Mouse (Mus musculus): ENCODE results near the gene Fgf12. TPM values are rescaled to one million over a fixed set of nuclear protein-coding genes. Genes with fewer than 3 reads are reported as not detected.
A peak's percentile ranks its signal among the peaks of the same experiment; 100 is the strongest.

Gene Fgf12
- polyA plus RNA-seq, 1 experiment from 2014 or later = 0.72 TPM

DNA sequence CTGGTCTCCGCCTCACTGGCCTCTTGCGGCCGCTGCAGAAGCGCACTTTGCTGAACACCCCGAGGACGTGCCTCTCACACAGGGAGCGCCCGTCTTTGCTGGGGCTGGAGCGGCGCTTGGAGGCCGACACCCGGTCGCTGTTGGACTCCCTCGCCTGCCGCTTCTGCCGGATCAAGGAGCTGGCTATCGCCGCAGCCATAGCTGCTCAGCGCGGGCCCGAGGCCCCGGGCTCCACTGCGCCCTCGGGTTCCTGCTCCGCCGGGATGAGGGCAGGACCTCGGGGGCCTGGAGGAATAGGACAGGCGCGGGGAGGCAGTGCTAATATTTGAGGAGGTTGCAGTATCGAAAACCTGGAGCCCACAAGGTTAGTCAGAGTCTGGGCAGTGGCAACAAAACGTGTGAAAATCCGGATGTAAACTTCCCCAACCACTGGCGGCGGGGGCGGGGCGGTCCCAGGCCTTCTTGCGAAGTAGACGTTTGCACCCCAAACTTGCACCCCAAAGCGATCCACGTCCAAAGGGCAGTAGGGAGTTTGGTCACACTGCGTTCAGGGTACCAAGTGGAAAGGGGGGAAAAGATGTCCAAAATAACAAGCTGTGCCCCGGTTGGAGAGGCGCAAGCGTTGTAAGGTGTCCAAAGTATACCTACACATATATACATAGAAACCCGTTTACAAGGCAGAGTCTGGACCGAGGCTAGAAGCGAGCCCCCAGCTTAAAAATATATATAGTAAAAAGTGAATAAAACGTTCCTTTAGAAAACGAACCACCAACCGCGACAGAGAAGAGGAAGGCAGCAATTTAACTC lies 307.7 kb downstream of the Fgf12 start:
- Histone ChIP-seq H3K4me3 (replicated peaks) (peak overlapping the region; percentile 66), H3K36me3 (no peaks in the 10 kb centered on the region), H3K27me3 (replicated peaks) (peaks cover 40% of the 10 kb centered on the region), H3K9ac (peak overlapping the region; percentile 41; the same call in 1 of the 2 replicates), H3K4me2 (replicated peaks) (peak overlapping the region; percentile 98), H3K4me1 (replicated peaks) (peaks cover 8% of the 10 kb centered on the region; the same call in 1 of the 2 replicates), H3K9me3 (no peaks in the 10 kb centered on the region), H3K27ac (no peak overlapping the region)
- ATAC-seq = peak; percentile 66
- under 1% methylated on average over 51 of the region's 51 CpGs for WGBS

DNA sequence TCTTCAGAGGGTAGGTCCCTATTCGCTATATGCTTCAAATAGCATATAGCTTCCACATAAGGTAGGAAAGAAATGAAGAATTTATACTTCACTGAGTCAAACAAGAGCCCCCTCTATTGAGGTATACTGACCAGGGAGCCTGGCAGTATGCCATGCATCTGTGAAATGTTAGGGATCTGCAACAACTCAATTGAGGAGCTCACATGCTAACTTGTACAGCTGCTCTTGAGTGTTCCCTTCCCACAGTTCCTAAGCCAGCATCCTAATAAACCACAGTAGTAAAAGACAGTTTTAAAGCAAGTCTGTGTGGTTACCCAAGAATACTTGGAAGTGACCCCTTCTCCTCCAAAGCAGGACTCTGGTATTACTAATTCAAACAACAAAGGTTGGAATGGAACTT lies 331.3 kb downstream of the Fgf12 start:
- no peak overlapping the region for H3K9ac ChIP-seq
- WGBS = 75% methylated on average over 1 of the region's 1 CpGs
- ATAC-seq = no peak

DNA sequence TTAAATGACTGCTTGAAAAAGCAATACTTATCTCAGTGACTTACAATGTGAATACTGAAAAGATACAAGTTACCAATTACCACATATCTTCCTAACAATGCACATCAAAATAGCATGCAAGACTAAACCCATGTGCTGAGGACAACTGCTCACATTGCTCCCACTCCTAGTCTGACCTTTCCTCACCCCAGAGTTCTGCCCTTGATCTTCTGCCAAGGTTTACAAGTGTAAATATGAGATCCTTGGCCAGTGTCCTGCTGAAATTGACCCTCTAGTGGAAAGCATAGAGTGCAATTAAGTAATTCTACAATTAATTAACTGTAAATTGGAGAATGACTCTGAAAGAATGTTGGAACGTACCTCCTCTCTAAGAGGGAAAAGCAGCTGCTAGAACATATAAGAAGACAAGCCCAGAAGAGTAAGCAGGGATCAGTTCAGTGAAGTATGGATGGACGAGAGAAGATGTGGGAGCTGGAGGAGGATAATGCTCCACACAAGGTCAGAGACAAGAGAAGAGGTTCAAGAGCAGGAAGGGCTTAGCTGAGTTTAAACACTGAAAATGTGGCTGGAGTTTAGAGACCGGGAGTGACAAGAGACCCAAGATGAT lies 333.1 kb downstream of the Fgf12 start:
- no peak overlapping the region for H3K4me2 ChIP-seq (replicated peaks)
- WGBS = 74% methylated on average over 3 of the region's 3 CpGs
- no peak overlapping the region for H3K27ac ChIP-seq

More for the DNA sequence above, 331.3 kb downstream of the Fgf12 start:
- no peaks in the 10 kb centered on the region for H3K9me3 ChIP-seq
- no peaks in the 10 kb centered on the region for H3K36me3 ChIP-seq
- no peak overlapping the region for H3K4me3 ChIP-seq (replicated peaks)
- no peak overlapping the region for H3K27ac ChIP-seq
- H3K4me1 ChIP-seq (replicated peaks) = no peaks in the 10 kb centered on the region
- no peaks in the 10 kb centered on the region for H3K27me3 ChIP-seq (replicated peaks)
- H3K4me2 ChIP-seq (replicated peaks) = no peak overlapping the region

DNA sequence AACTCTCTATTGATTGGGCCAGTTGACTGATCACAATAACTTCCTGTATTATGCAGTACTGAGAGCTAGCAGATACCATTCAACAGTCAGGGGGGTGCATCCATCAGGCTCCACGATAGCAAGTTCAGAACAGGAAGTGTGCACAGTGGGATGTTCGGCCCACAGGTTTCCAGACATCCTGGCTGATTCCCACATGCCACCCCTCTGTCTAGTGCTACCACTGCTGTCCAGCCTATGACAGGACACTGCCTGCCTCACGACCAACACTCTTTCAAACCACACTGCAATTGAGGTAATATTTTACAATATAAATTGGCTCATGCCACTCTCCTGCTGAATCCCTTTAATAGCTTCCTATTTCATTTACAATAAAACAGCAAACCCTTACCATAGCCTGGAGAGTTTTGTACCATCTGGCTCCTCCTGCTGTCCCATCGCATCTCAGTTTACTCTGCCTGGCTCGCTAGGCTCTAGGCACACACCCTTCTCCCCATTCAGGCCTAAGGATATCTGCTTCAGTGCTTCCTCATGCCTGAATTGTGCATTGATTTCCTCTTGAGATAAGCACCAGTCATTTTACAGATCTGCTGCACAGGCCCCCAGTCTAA lies 341.6 kb downstream of the Fgf12 start:
- no peak for ATAC-seq
- WGBS = 71% methylated on average over 5 of the region's 5 CpGs
- Histone ChIP-seq H3K27me3 (replicated peaks) (no peaks in the 10 kb centered on the region), H3K4me3 (replicated peaks) (no peak overlapping the region), H3K4me2 (replicated peaks) (no peak overlapping the region), H3K9me3 (no peaks in the 10 kb centered on the region), H3K36me3 (no peaks in the 10 kb centered on the region), H3K4me1 (replicated peaks) (no peaks in the 10 kb centered on the region), H3K9ac (no peak overlapping the region), H3K27ac (no peak overlapping the region)

More for the DNA sequence above, 333.1 kb downstream of the Fgf12 start:
- Histone ChIP-seq H3K4me3 (replicated peaks) (no peak overlapping the region), H3K9ac (no peak overlapping the region), H3K36me3 (no peaks in the 10 kb centered on the region), H3K27me3 (replicated peaks) (no peaks in the 10 kb centered on the region), H3K4me1 (replicated peaks) (no peaks in the 10 kb centered on the region), H3K9me3 (no peaks in the 10 kb centered on the region)
- ATAC-seq = no peak

DNA sequence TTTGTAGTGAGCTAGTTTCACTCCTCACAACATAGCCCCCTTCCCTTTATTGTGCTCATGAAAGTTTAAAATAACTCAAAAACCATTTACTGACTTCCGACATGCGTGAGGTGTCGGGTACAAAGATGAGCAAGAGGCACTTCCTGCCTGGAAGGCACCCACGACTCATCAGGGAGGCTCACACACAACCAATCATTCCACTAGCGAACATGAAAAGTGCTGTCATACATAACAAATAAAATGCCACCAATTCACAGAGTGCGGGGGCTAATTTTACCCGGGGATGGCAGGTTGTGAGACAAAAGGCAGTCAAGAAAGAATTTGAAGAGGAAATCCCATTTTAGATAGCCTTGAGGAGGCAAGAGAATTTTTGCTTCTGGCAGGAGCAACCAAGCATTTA lies 344.6 kb downstream of the Fgf12 start:
- Histone ChIP-seq H3K4me3 (replicated peaks) (no peak overlapping the region), H3K4me2 (replicated peaks) (no peak overlapping the region), H3K27me3 (replicated peaks) (no peaks in the 10 kb centered on the region), H3K9me3 (no peaks in the 10 kb centered on the region), H3K4me1 (replicated peaks) (no peaks in the 10 kb centered on the region), H3K27ac (no peak overlapping the region), H3K9ac (no peak overlapping the region), H3K36me3 (no peaks in the 10 kb centered on the region)
- no peak for ATAC-seq
- whole genome bisulfite sequencing = 70% methylated on average over 7 of the region's 7 CpGs

DNA sequence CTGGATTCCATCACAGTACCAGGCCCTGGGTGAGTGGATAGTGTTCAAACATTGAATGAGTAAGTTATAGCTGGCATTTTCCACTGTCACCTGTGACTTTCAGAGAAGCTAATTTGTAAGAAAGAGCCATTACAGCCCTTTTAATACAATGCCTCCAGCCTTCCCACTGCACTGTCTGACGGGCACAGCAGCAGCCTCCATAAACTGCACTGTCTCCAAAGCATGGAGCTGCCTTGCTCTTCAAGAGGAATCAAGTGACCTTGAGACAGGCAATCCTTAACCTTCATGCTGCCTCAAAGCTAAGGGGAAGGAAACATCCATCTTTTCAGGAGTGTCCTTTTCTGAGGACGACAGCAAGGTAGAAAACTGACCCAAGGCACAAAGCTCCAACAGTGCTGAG lies 345.0 kb downstream of the Fgf12 start:
- H3K9ac ChIP-seq = no peak overlapping the region
- H3K4me2 ChIP-seq (replicated peaks) = no peak overlapping the region
- H3K27ac ChIP-seq = no peak overlapping the region
- H3K27me3 ChIP-seq (replicated peaks) = no peaks in the 10 kb centered on the region
- WGBS = 54% methylated on average over 2 of the region's 2 CpGs
- no peak for ATAC-seq
- no peak overlapping the region for H3K4me3 ChIP-seq (replicated peaks)
- no peaks in the 10 kb centered on the region for H3K4me1 ChIP-seq (replicated peaks)
- H3K9me3 ChIP-seq = no peaks in the 10 kb centered on the region
- no peaks in the 10 kb centered on the region for H3K36me3 ChIP-seq

DNA sequence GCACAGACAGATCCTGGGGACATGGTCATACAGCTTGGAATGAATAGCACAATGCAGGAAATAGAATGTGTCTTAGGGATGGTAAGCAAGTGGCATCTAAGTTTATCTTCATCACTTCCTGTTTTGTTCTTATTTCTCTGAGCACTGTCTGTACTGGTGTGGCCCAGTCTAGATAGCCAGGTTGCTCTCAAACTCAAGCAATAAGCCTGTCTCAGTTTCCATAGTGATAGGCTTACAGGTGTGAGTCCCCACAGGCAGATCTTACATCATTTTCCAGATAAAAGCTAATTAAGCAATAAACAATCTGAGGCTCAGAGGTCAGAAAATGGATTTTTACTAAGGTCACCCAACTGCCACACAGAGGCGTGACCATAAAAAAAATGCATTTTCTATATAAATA lies 348.7 kb downstream of the Fgf12 start:
- H3K27me3 ChIP-seq (replicated peaks) = no peaks in the 10 kb centered on the region
- H3K27ac ChIP-seq = no peak overlapping the region
- WGBS = 63% methylated on average over 1 of the region's 1 CpGs
- H3K9ac ChIP-seq = no peak overlapping the region
- no peak overlapping the region for H3K4me3 ChIP-seq (replicated peaks)
- H3K4me2 ChIP-seq (replicated peaks) = no peak overlapping the region
- H3K4me1 ChIP-seq (replicated peaks) = no peaks in the 10 kb centered on the region
- H3K36me3 ChIP-seq = no peaks in the 10 kb centered on the region
- peak; percentile 68 for ATAC-seq
- no peaks in the 10 kb centered on the region for H3K9me3 ChIP-seq

DNA sequence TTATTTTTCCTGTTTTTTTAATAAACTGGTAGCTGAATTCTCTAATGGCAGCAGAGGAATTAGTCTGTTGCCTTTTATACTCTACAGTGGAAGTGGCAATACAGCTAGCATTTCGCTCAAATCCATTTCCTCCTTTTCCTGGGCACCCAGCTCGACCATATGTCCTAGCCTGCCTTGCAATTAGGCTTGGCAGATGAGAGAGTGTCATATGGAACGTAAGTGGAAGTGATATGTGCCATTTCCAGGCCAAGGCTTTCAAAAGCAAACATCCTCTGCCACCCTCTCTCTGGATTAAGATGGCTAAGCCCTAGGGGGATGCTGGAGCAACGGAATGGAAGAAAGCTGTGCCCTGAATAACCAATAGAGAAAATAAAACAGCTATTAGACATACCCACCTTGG lies 350.2 kb downstream of the Fgf12 start:
- Histone ChIP-seq H3K9me3 (no peaks in the 10 kb centered on the region), H3K4me3 (replicated peaks) (no peak overlapping the region), H3K4me2 (replicated peaks) (no peak overlapping the region), H3K27ac (no peak overlapping the region), H3K27me3 (replicated peaks) (no peaks in the 10 kb centered on the region), H3K4me1 (replicated peaks) (no peaks in the 10 kb centered on the region), H3K36me3 (no peaks in the 10 kb centered on the region), H3K9ac (no peak overlapping the region)
- WGBS = 68% methylated on average over 4 of the region's 4 CpGs
- ATAC-seq = no peak

DNA sequence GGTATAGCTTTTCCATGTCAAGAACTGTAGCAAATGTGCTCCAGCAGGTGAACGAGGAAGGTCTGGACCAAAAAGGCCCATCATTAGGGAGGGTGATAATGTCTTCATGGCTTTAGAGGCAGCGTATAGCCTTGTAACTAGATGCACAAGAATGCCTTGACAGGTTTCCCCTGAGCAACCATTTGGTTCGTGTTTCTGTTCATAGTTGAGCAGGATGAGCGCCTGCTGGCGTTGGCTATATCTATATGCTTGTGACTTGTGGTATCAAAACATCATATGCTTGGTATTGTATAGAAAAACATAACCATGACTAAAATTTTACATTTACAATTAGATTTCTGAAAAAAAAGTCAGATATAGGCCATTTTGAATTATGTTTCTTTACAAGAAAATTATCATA lies 361.6 kb downstream of the Fgf12 start:
- no peak overlapping the region for H3K4me2 ChIP-seq (replicated peaks)
- H3K9me3 ChIP-seq = no peaks in the 10 kb centered on the region
- H3K36me3 ChIP-seq = no peaks in the 10 kb centered on the region
- 83% methylated on average over 5 of the region's 5 CpGs for WGBS
- H3K27ac ChIP-seq = no peak overlapping the region
- H3K9ac ChIP-seq = no peak overlapping the region
- ATAC-seq = no peak
- no peaks in the 10 kb centered on the region for H3K4me1 ChIP-seq (replicated peaks)
- no peak overlapping the region for H3K4me3 ChIP-seq (replicated peaks)
- no peaks in the 10 kb centered on the region for H3K27me3 ChIP-seq (replicated peaks)

DNA sequence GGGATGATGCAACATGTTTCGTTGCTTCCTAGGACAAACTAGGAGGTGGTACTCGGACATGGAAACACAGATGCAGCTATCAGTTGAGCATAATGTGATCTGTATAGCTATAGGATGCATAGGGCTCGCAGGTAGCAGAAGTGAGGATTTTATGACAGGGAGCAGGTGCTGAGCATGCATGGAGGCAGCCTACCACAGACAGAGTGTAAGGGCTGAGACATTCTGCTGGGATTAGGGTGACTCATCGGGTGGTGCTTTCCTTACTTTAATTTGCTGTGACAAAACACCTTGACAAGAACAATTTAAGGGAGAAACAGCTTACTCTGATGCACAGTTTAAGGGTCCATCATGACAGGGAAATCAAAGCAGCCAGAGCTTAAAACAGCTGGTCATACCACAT lies 363.8 kb downstream of the Fgf12 start:
- Histone ChIP-seq H3K4me1 (replicated peaks) (no peaks in the 10 kb centered on the region), H3K4me3 (replicated peaks) (no peak overlapping the region), H3K9ac (no peak overlapping the region), H3K27me3 (replicated peaks) (no peaks in the 10 kb centered on the region), H3K36me3 (no peaks in the 10 kb centered on the region), H3K9me3 (no peaks in the 10 kb centered on the region), H3K4me2 (replicated peaks) (no peak overlapping the region), H3K27ac (no peak overlapping the region)
- 78% methylated on average over 4 of the region's 4 CpGs for WGBS
- no peak for ATAC-seq

DNA sequence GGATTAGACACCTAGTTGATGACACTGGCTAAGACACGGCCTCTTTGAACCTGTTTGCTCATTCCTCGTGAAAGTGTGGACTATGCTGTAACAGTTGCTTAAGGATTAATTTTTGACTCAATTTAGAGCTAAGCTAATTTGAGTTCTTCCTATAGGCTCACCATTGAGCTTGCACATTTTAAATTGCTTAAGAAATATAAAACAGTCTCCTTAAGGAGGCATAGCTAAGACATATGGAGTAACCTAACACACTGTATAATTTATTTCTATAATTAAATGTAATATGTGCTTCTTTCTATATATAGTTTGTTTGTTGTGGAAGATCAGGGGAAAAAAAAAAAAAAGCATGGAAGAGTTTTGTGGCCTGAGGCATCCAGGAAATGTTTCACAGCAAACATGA lies 378.1 kb downstream of the Fgf12 start:
- WGBS = 58% methylated on average over 2 of the region's 2 CpGs
- H3K4me3 ChIP-seq (replicated peaks) = no peak overlapping the region
- H3K9ac ChIP-seq = no peak overlapping the region
- H3K4me1 ChIP-seq (replicated peaks) = no peaks in the 10 kb centered on the region
- no peaks in the 10 kb centered on the region for H3K36me3 ChIP-seq
- H3K27me3 ChIP-seq (replicated peaks) = no peaks in the 10 kb centered on the region
- no peak overlapping the region for H3K4me2 ChIP-seq (replicated peaks)
- ATAC-seq = no peak
- no peaks in the 10 kb centered on the region for H3K9me3 ChIP-seq
- no peak overlapping the region for H3K27ac ChIP-seq

DNA sequence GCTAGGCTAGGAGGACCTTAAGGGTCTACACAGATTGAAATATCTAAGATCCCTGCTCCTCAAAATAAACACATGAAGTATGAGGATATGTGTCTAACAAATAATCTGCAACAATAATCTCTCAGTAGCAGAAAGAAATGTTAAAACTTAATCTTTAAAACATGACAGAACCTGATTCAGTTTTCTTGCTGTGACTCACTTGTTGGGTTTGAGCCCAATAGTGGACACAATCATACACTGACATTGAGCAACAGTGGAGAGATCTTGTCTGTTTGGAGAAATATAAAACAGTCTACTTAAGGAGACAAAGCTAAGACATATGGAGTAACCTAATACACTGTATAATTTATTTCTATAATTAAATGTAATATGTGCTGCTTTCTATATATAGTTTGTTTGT lies 379.6 kb downstream of the Fgf12 start:
- Histone ChIP-seq H3K9ac (no peak overlapping the region), H3K36me3 (no peaks in the 10 kb centered on the region)
- no peak for ATAC-seq

DNA sequence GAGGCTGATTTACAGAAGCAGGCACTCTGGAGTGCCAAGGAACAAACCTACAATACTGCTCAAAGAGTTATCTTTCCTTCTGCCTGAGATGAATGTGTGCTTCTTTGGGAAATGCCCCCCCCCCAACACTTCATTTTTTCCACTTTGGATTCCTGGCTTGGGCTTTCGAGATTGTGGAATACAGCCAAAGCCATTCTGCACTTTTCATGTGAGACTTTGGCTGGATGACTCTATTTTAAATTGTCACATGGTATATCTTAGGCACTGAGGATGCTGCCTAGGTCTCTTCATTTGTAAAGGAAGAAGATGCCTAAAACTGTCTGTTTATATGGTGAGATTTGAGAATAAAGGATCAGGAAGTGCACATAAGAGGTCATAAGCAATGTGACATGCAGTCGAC lies 402.2 kb downstream of the Fgf12 start:
- Histone ChIP-seq H3K4me3 (replicated peaks) (no peak overlapping the region), H3K36me3 (no peaks in the 10 kb centered on the region), H3K27ac (no peak overlapping the region), H3K4me1 (replicated peaks) (no peaks in the 10 kb centered on the region), H3K9ac (no peak overlapping the region), H3K4me2 (replicated peaks) (no peak overlapping the region), H3K27me3 (replicated peaks) (no peaks in the 10 kb centered on the region), H3K9me3 (no peaks in the 10 kb centered on the region)
- 67% methylated on average over 2 of the region's 2 CpGs for WGBS
- ATAC-seq = no peak

More for the DNA sequence above, 379.6 kb downstream of the Fgf12 start:
- no peaks in the 10 kb centered on the region for H3K4me1 ChIP-seq (replicated peaks)
- H3K27me3 ChIP-seq (replicated peaks) = no peaks in the 10 kb centered on the region
- no peak overlapping the region for H3K4me2 ChIP-seq (replicated peaks)
- H3K27ac ChIP-seq = no peak overlapping the region
- no peaks in the 10 kb centered on the region for H3K9me3 ChIP-seq
- H3K4me3 ChIP-seq (replicated peaks) = no peak overlapping the region

Data from intestine, embryonic 15.5 days (tissue).